In the genomic region with DNA sequence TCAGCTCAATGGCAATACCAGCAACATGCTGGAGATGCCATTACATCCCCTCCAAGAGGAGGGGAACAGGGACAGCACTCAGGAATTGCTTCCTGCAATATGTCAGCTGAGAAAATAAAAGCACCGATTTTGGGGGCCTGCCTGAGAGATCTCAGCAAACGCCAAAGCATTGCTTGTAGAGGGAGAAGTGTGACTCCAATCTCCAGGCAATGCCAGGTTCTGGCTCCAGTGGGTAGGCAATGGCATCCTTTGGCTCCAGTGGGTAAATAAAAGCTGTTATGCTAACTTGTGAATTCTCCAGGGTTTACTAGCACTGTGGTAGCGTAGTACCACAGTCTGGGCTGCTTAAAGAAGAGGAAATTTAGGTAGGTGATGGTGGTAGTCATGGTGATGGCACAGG, we compare ENCODE assay signal across 20 mouse cellular contexts.
DNase-seq lines count a peak whose midpoint lies in the region; ATAC-seq and TF ChIP-seq lines count a peak whose summit lies in the region.
"Had no signal": no experiment of that assay in that cellular context is flagged by ENCODE, and none has a peak within 500 bp of the region (broad histone marks: within the 10 kb centered on the region; RNA-seq: fewer than 3 reads in every experiment).

No protein-coding gene starts in this region.

- DNase-seq in cerebellum, adult 11-12 months, result peak; percentile 36
- DNase-seq in forebrain, embryonic 14.5 days (ENCODE audit: low spot score), result peak; percentile 65
- DNase-seq in hindbrain, postnatal 0 days (ENCODE audit: low spot score), result no peak
- DNase-seq in neural tube, embryonic 10.5 days (ENCODE audit: extremely low spot score, low spot score), result no peak
- DNase-seq: adrenal gland, postnatal 10 days; gastrocnemius, postnatal 10 days; kidney, adult 9 months; kidney, postnatal 14 days; lung, postnatal 4 days; right cerebral cortex, postnatal 14 days had no signal

- H3K9me3 ChIP-seq in forebrain, embryonic 14.5 days (replicated peaks; ENCODE audit: control insufficient read depth, low read length), result no peaks in the 10 kb centered on the region
- no peaks in the 10 kb centered on the region for H3K9me3 ChIP-seq in forebrain, embryonic 12.5 days
- H3K9me3 ChIP-seq in hindbrain, embryonic 16.5 days (ENCODE audit: control insufficient read depth, low read length), result no peaks in the 10 kb centered on the region
- no peaks in the 10 kb centered on the region for H3K9me3 ChIP-seq in hindbrain, postnatal 0 days (ENCODE audit: low read length)
- H3K9me3 ChIP-seq in forebrain, embryonic 16.5 days (ENCODE audit: control insufficient read depth, low read length), result no peaks in the 10 kb centered on the region
- H3K9me3 ChIP-seq: embryonic facial prominence, embryonic 13.5 days; hindbrain, embryonic 10.5 days; neural tube, embryonic 12.5 days had no signal

- H3K4me2 ChIP-seq in forebrain, embryonic 14.5 days (ENCODE audit: low read length), result no peak overlapping the region
- no peak overlapping the region for H3K4me2 ChIP-seq in forebrain, embryonic 12.5 days
- H3K4me2 ChIP-seq in hindbrain, embryonic 16.5 days (ENCODE audit: low read length), result no peak overlapping the region
- H3K4me2 ChIP-seq in hindbrain, postnatal 0 days (ENCODE audit: low read depth, low read length), result no peak overlapping the region
- H3K4me2 ChIP-seq in forebrain, embryonic 16.5 days (ENCODE audit: low read length), result no peak overlapping the region
- H3K4me2 ChIP-seq: embryonic facial prominence, embryonic 13.5 days; heart, embryonic 11.5 days; neural tube, embryonic 12.5 days had no signal

- no peak overlapping the region for H3K4me3 ChIP-seq in forebrain, embryonic 14.5 days (ENCODE audit: low read depth, low read length)
- no peak overlapping the region for H3K4me3 ChIP-seq in forebrain, embryonic 12.5 days (replicated peaks)
- no peak overlapping the region for H3K4me3 ChIP-seq in hindbrain, embryonic 16.5 days (ENCODE audit: low read length)
- no peak overlapping the region for H3K4me3 ChIP-seq in hindbrain, postnatal 0 days (ENCODE audit: low read length)
- H3K4me3 ChIP-seq in forebrain, embryonic 16.5 days (replicated peaks; ENCODE audit: low read length), result no peak overlapping the region
- H3K4me3 ChIP-seq: embryonic facial prominence, embryonic 13.5 days; erythroblast, embryonic 14.5 days; hindbrain, embryonic 10.5 days; neural tube, embryonic 12.5 days had no signal

- H3K27ac ChIP-seq in forebrain, embryonic 14.5 days (ENCODE audit: low read depth, low read length), result no peak overlapping the region
- no peak overlapping the region for H3K27ac ChIP-seq in forebrain, embryonic 12.5 days
- no peak overlapping the region for H3K27ac ChIP-seq in hindbrain, embryonic 16.5 days (ENCODE audit: low read depth, low read length)
- H3K27ac ChIP-seq in hindbrain, postnatal 0 days, result no peak overlapping the region
- H3K27ac ChIP-seq in forebrain, embryonic 16.5 days (ENCODE audit: low read length), result no peak overlapping the region
- H3K27ac ChIP-seq: embryonic facial prominence, embryonic 13.5 days; hindbrain, embryonic 10.5 days; neural tube, embryonic 12.5 days had no signal

- ATAC-seq in cerebellum, adult (ENCODE audit: insufficient number of reproducible peaks, low FRiP score, low TSS enrichment), result no peak
- peak; percentile 46; the same call in 1 of the 2 replicates for ATAC-seq in forebrain, embryonic 14.5 days
- no peak for ATAC-seq in forebrain, embryonic 12.5 days (ENCODE audit: low FRiP score)
- 0 out of 2 replicates have a peak, but pooled peaks have one; percentile 17 for ATAC-seq in hindbrain, embryonic 16.5 days
- no peak for ATAC-seq in hindbrain, postnatal 0 days
- ATAC-seq in forebrain, embryonic 16.5 days, result peak; percentile 62
- ATAC-seq: intestine, embryonic 16.5 days had no signal

- no peaks in the 10 kb centered on the region for H3K4me1 ChIP-seq in forebrain, embryonic 14.5 days (ENCODE audit: control insufficient read depth, insufficient read depth, low read length)
- H3K4me1 ChIP-seq in forebrain, embryonic 12.5 days, result peaks cover 3% of the 10 kb centered on the region; the same call in 1 of the 2 replicates
- H3K4me1 ChIP-seq in hindbrain, embryonic 16.5 days (ENCODE audit: control insufficient read depth, insufficient read depth, low read depth, low read length), result no peaks in the 10 kb centered on the region
- H3K4me1 ChIP-seq in hindbrain, postnatal 0 days (ENCODE audit: insufficient read depth, low read length), result no peaks in the 10 kb centered on the region
- peaks cover 6% of the 10 kb centered on the region; the same call in 1 of the 2 replicates for H3K4me1 ChIP-seq in forebrain, embryonic 16.5 days (replicated peaks; ENCODE audit: control insufficient read depth, insufficient read depth, low read length)
- H3K4me1 ChIP-seq: embryonic facial prominence, embryonic 13.5 days; neural tube, embryonic 12.5 days had no signal

- H3K9ac ChIP-seq in forebrain, embryonic 14.5 days (ENCODE audit: low read length), result no peak overlapping the region
- H3K9ac ChIP-seq in forebrain, embryonic 12.5 days, result no peak overlapping the region
- no peak overlapping the region for H3K9ac ChIP-seq in hindbrain, embryonic 16.5 days (ENCODE audit: low read depth, low read length)
- no peak overlapping the region for H3K9ac ChIP-seq in hindbrain, postnatal 0 days (replicated peaks; ENCODE audit: low read length)
- H3K9ac ChIP-seq in forebrain, embryonic 16.5 days (replicated peaks; ENCODE audit: low read depth, low read length), result no peak overlapping the region
- H3K9ac ChIP-seq: embryonic facial prominence, embryonic 13.5 days; neural tube, embryonic 12.5 days had no signal

- H3K36me3 ChIP-seq in forebrain, embryonic 14.5 days (ENCODE audit: control insufficient read depth, insufficient read depth, low read length), result no peaks in the 10 kb centered on the region
- no peaks in the 10 kb centered on the region for H3K36me3 ChIP-seq in forebrain, embryonic 12.5 days (replicated peaks)
- H3K36me3 ChIP-seq in hindbrain, embryonic 16.5 days (ENCODE audit: control insufficient read depth, insufficient read depth, low read length), result no peaks in the 10 kb centered on the region
- H3K36me3 ChIP-seq in hindbrain, postnatal 0 days (ENCODE audit: insufficient read depth, low read length), result no peaks in the 10 kb centered on the region
- H3K36me3 ChIP-seq in forebrain, embryonic 16.5 days (ENCODE audit: control insufficient read depth, insufficient read depth), result no peaks in the 10 kb centered on the region
- H3K36me3 ChIP-seq: embryonic facial prominence, embryonic 13.5 days; hindbrain, embryonic 10.5 days; neural tube, embryonic 12.5 days had no signal

- H3K27me3 ChIP-seq in forebrain, embryonic 14.5 days (replicated peaks; ENCODE audit: control insufficient read depth, insufficient read depth, low read length), result no peaks in the 10 kb centered on the region
- no peaks in the 10 kb centered on the region for H3K27me3 ChIP-seq in forebrain, embryonic 12.5 days
- H3K27me3 ChIP-seq in hindbrain, embryonic 16.5 days (replicated peaks; ENCODE audit: control insufficient read depth, insufficient read depth, low read length), result no peaks in the 10 kb centered on the region
- no peaks in the 10 kb centered on the region for H3K27me3 ChIP-seq in hindbrain, postnatal 0 days (ENCODE audit: insufficient read depth, low read length)
- H3K27me3 ChIP-seq in forebrain, embryonic 16.5 days (replicated peaks; ENCODE audit: control insufficient read depth, insufficient read depth, low read length), result no peaks in the 10 kb centered on the region
- H3K27me3 ChIP-seq: embryonic facial prominence, embryonic 13.5 days; neural tube, embryonic 12.5 days had no signal

- WGBS in forebrain, embryonic 14.5 days, result 77% methylated on average over 3 of the region's 3 CpGs
- 72% methylated on average over 3 of the region's 3 CpGs for WGBS in forebrain, embryonic 12.5 days
- 65% methylated on average over 3 of the region's 3 CpGs for WGBS in hindbrain, embryonic 16.5 days
- WGBS in hindbrain, postnatal 0 days, result 62% methylated on average over 3 of the region's 3 CpGs
- 52% methylated on average over 3 of the region's 3 CpGs for WGBS in forebrain, embryonic 16.5 days

- no peak for TF ChIP-seq CTCF in hindbrain, postnatal 0 days (IDR thresholded peaks at IDR 0.05; ENCODE audit: low read depth)

Comparison
In these comparisons a context has a peak if more than half of its experiments do, and no peak if none do; other contexts are left out.
1. ATAC-seq: peak in forebrain, embryonic 14.5 days (single experiment), hindbrain, embryonic 16.5 days (single experiment) and forebrain, embryonic 16.5 days (single experiment); none in cerebellum, adult (single experiment), forebrain, embryonic 12.5 days (single experiment) and hindbrain, postnatal 0 days (single experiment).
2. DNase-seq: peak in cerebellum, adult 11-12 months (single experiment) and forebrain, embryonic 14.5 days (single experiment); none in hindbrain, postnatal 0 days (single experiment) and neural tube, embryonic 10.5 days (single experiment).